Mouse (Mus musculus) hindbrain, embryonic 12.5 days (tissue): ENCODE data around the gene Hipk4. TPM values are rescaled to one million over a fixed set of nuclear protein-coding genes. Genes with fewer than 3 reads are reported as not detected.

Source experiments
- ATAC-seq: fragments of 200-750 bp; cut with Nextera tagmentation; 2 replicates; pipeline ENCODE4 v1.8.0; 2017; ENCODE audit warnings: moderate TSS enrichment; ENCODE audit not compliant: low FRiP score
- H3K27ac ChIP-seq: fragments of 300-500 bp; sonication (generic); 2 replicates; pipeline ENCODE4 v1.5.1; 2016; ENCODE audit warnings: mild to moderate bottlenecking
- H3K27me3 ChIP-seq: fragments of 300-500 bp; sonication (generic); 2 replicates; pipeline ENCODE4 v1.6.1; 2016; ENCODE audit warnings: mild to moderate bottlenecking
- H3K36me3 ChIP-seq: fragments of 300-500 bp; sonication (generic); 2 replicates; pipeline ENCODE4 v1.6.1; 2016; ENCODE audit warnings: mild to moderate bottlenecking
- H3K4me1 ChIP-seq: fragments of 300-500 bp; sonication (generic); 2 replicates; pipeline ENCODE4 v1.6.1; 2016
- H3K4me2 ChIP-seq: fragments of 300-500 bp; sonication (generic); replicated peaks from 2 replicates; pipeline ENCODE4 v1.6.1; 2016; ENCODE audit warnings: mild to moderate bottlenecking
- H3K4me3 ChIP-seq: fragments of 300-500 bp; sonication (generic); 2 replicates; pipeline ENCODE4 v1.5.1; 2016; ENCODE audit warnings: mild to moderate bottlenecking
- H3K9ac ChIP-seq: fragments of 300-500 bp; sonication (generic); 2 replicates; pipeline ENCODE4 v1.6.1; 2016; ENCODE audit warnings: mild to moderate bottlenecking, moderate library complexity
- H3K9me3 ChIP-seq: fragments of 300-500 bp; sonication (generic); replicated peaks from 2 replicates; pipeline ENCODE4 v1.6.1; 2016; ENCODE audit warnings: mild to moderate bottlenecking
- WGBS: fragments of 180-500 bp; shearing (Covaris S2); methylation state at CpG from one replicate; pipeline ENCODE4 v1.1.7; 2016; 5-methylcytosine and 5-hydroxymethylcytosine counted together
- polyA plus RNA-seq: library from polyadenylated mRNA; unstranded; fragments of >200 nt; fragmentation: Nextera tagmentation; extraction: Ambion mirVana; gene quantifications from 2 replicates; pipeline ENCODE4 v1.2.1, GENCODE M21; 2016

Gene Hipk4
- 0.36 and 0.66 TPM in 2 replicates for polyA plus RNA-seq

GRCm38 (mm10) chr7:27522967-27523366 lies at the start of gene Hipk4:
Gene Hipk4, plus strand, starts transcription at chr7:27523267.
- Histone ChIP-seq H3K9me3 (peaks cover 7% of the 10 kb centered on the region; the same call in 1 of the 2 replicates), H3K9ac (no peak within 1 kb of the TSS), H3K27me3 (no peaks in the 10 kb centered on the region), H3K4me1 (no peaks in the 10 kb centered on the region), H3K4me3 (no peak within 1 kb of the TSS), H3K4me2 (no peak within 1 kb of the TSS), H3K27ac (no peak within 1 kb of the TSS), H3K36me3 (no peaks in the 10 kb centered on the region)
- WGBS, result 64% methylated on average over 5 of the region's 5 CpGs
- no peak for ATAC-seq

- ATAC-seq, result peak; percentile 1; the same call in 1 of the 2 replicates
- peak overlapping the region; percentile 69 for H3K9ac ChIP-seq
Observed at GRCm38 (mm10) chr7:27473835-27474489, 49.1 kb upstream of the Hipk4 start.

GRCm38 (mm10) chr7:27474490-27474954 lies 48.5 kb upstream of the Hipk4 start:
- peak overlapping the region; percentile 92 for H3K27ac ChIP-seq
- H3K4me1 ChIP-seq, result peaks cover 11% of the 10 kb centered on the region
- under 1% methylated on average over 23 of the region's 23 CpGs for WGBS

More at GRCm38 (mm10) chr7:27473835-27474489, 49.1 kb upstream of the Hipk4 start:
- Histone ChIP-seq H3K36me3 (peaks cover 21% of the 10 kb centered on the region; the same call in 1 of the 2 replicates), H3K4me1 (peaks cover 11% of the 10 kb centered on the region), H3K4me3 (peak overlapping the region; percentile 71), H3K27me3 (no peaks in the 10 kb centered on the region), H3K4me2 (peak overlapping the region; percentile 75), H3K9me3 (no peaks in the 10 kb centered on the region), H3K27ac (peak overlapping the region; percentile 92)
- under 1% methylated on average over 34 of the region's 34 CpGs for WGBS

GRCm38 (mm10) chr7:27475596-27475995 lies 47.5 kb upstream of the Hipk4 start:
- Histone ChIP-seq H3K4me2 (no peak overlapping the region), H3K9ac (0 out of 2 replicates have a peak overlapping the region, but pooled peaks have one; percentile 23), H3K4me1 (peaks cover 11% of the 10 kb centered on the region), H3K36me3 (peaks cover 21% of the 10 kb centered on the region; the same call in 1 of the 2 replicates), H3K27ac (no peak overlapping the region), H3K9me3 (no peaks in the 10 kb centered on the region), H3K4me3 (no peak overlapping the region), H3K27me3 (no peaks in the 10 kb centered on the region)
- WGBS, result 89% methylated on average over 2 of the region's 2 CpGs
- ATAC-seq, result no peak

More at GRCm38 (mm10) chr7:27474490-27474954, 48.5 kb upstream of the Hipk4 start:
- peak; percentile 87 for ATAC-seq
- H3K9ac ChIP-seq, result peak overlapping the region; percentile 69
- peak overlapping the region; percentile 75 for H3K4me2 ChIP-seq
- no peaks in the 10 kb centered on the region for H3K27me3 ChIP-seq
- peaks cover 21% of the 10 kb centered on the region; the same call in 1 of the 2 replicates for H3K36me3 ChIP-seq
- H3K4me3 ChIP-seq, result peak overlapping the region; percentile 71
- no peaks in the 10 kb centered on the region for H3K9me3 ChIP-seq

GRCm38 (mm10) chr7:27476098-27476635 lies 46.9 kb upstream of the Hipk4 start:
- 96% methylated on average over 14 of the region's 14 CpGs for WGBS
- 0 out of 2 replicates have a peak overlapping the region, but pooled peaks have one; percentile 23 for H3K9ac ChIP-seq

GRCm38 (mm10) chr7:27478561-27478960 lies 44.5 kb upstream of the Hipk4 start:
- Histone ChIP-seq H3K27ac (no peak overlapping the region), H3K9ac (no peak overlapping the region), H3K36me3 (peaks cover 21% of the 10 kb centered on the region; the same call in 1 of the 2 replicates), H3K4me3 (no peak overlapping the region), H3K27me3 (no peaks in the 10 kb centered on the region), H3K4me1 (peaks cover 14% of the 10 kb centered on the region), H3K9me3 (no peaks in the 10 kb centered on the region), H3K4me2 (no peak overlapping the region)
- no peak for ATAC-seq
- WGBS, result 86% methylated on average over 7 of the region's 7 CpGs

More at GRCm38 (mm10) chr7:27476098-27476635, 46.9 kb upstream of the Hipk4 start:
- Histone ChIP-seq H3K36me3 (peaks cover 21% of the 10 kb centered on the region; the same call in 1 of the 2 replicates), H3K4me2 (no peak overlapping the region), H3K27ac (no peak overlapping the region), H3K27me3 (no peaks in the 10 kb centered on the region), H3K4me1 (peaks cover 11% of the 10 kb centered on the region), H3K4me3 (no peak overlapping the region), H3K9me3 (no peaks in the 10 kb centered on the region)
- ATAC-seq, result no peak

- Histone ChIP-seq H3K4me3 (no peak overlapping the region), H3K27me3 (no peaks in the 10 kb centered on the region), H3K9ac (no peak overlapping the region), H3K27ac (no peak overlapping the region), H3K36me3 (peaks cover 21% of the 10 kb centered on the region; the same call in 1 of the 2 replicates), H3K4me2 (no peak overlapping the region), H3K4me1 (peaks cover 14% of the 10 kb centered on the region), H3K9me3 (no peaks in the 10 kb centered on the region)
- ATAC-seq, result no peak
- WGBS, result 75% methylated on average over 1 of the region's 1 CpGs
Observed at GRCm38 (mm10) chr7:27479750-27480149, 43.3 kb upstream of the Hipk4 start.

GRCm38 (mm10) chr7:27480506-27480905 lies 42.6 kb upstream of the Hipk4 start:
- no peak for ATAC-seq
- no peak overlapping the region for H3K4me3 ChIP-seq

GRCm38 (mm10) chr7:27480927-27481626 lies 42.0 kb upstream of the Hipk4 start:
- Histone ChIP-seq H3K27ac (peak overlapping the region; percentile 70), H3K36me3 (peaks cover 18% of the 10 kb centered on the region; the same call in 1 of the 2 replicates), H3K27me3 (peaks cover 6% of the 10 kb centered on the region; the same call in 1 of the 2 replicates), H3K4me2 (peak overlapping the region; percentile 63), H3K9me3 (no peaks in the 10 kb centered on the region), H3K4me3 (peak overlapping the region; percentile 26), H3K4me1 (peaks cover 6% of the 10 kb centered on the region), H3K9ac (peak overlapping the region; percentile 62)
- ATAC-seq, result no peak
- 10% methylated on average over 11 of the region's 11 CpGs for WGBS

More at GRCm38 (mm10) chr7:27480506-27480905, 42.6 kb upstream of the Hipk4 start:
- H3K27me3 ChIP-seq, result peaks cover 3% of the 10 kb centered on the region; the same call in 1 of the 2 replicates
- 73% methylated on average over 3 of the region's 3 CpGs for WGBS
- H3K9ac ChIP-seq, result no peak overlapping the region
- H3K4me2 ChIP-seq, result no peak overlapping the region
- no peaks in the 10 kb centered on the region for H3K9me3 ChIP-seq
- H3K36me3 ChIP-seq, result peaks cover 21% of the 10 kb centered on the region; the same call in 1 of the 2 replicates
- peaks cover 9% of the 10 kb centered on the region for H3K4me1 ChIP-seq
- H3K27ac ChIP-seq, result peak overlapping the region; percentile 70

GRCm38 (mm10) chr7:27481627-27481969 lies 41.5 kb upstream of the Hipk4 start:
- peak; percentile 75 for ATAC-seq
- Histone ChIP-seq H3K4me3 (peak overlapping the region; percentile 26), H3K4me1 (peaks cover 6% of the 10 kb centered on the region), H3K4me2 (peak overlapping the region; percentile 63), H3K9ac (peak overlapping the region; percentile 62), H3K36me3 (peaks cover 14% of the 10 kb centered on the region; the same call in 1 of the 2 replicates), H3K27me3 (peaks cover 6% of the 10 kb centered on the region; the same call in 1 of the 2 replicates), H3K9me3 (no peaks in the 10 kb centered on the region), H3K27ac (peak overlapping the region; percentile 37; the same call in 1 of the 2 replicates)
- WGBS, result 0% methylated on average over 11 of the region's 12 CpGs

- H3K36me3 ChIP-seq, result no peaks in the 10 kb centered on the region
- H3K27ac ChIP-seq, result no peak overlapping the region
- peaks cover 7% of the 10 kb centered on the region; the same call in 1 of the 2 replicates for H3K27me3 ChIP-seq
- H3K4me1 ChIP-seq, result peaks cover 17% of the 10 kb centered on the region
- no peaks in the 10 kb centered on the region for H3K9me3 ChIP-seq
- no peak overlapping the region for H3K4me2 ChIP-seq
- H3K9ac ChIP-seq, result no peak overlapping the region
- WGBS, result 83% methylated on average over 4 of the region's 4 CpGs
- no peak overlapping the region for H3K4me3 ChIP-seq
- no peak for ATAC-seq
Observed at GRCm38 (mm10) chr7:27483860-27484259, 39.2 kb upstream of the Hipk4 start.
